In the genomic region with DNA sequence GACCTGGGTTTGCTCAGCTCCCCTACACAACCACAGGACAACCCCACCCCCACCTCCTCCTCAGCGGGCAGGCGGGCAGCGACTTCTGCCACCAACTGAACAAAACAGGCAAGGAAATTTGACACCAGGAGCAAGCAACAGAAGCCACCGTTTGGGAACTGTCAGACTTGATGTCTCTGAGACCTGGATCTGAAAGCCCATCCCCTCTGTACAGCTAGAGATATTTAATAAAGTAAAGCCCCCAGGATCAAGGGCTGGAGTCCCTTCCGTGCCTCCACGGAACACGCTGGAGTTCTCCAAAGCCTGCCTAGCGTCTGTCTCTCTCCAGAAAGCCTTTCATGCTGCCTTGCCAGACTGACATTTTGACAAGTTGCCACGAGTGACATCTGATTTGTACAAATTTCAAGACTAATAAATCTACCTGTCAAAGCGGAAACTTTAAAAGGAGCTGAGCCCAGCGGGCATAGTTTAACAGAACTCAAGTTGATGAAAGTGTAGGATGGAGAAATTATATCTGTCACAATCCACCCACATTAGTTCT, we compare ENCODE assay signal across 7 mouse cellular contexts.
DNase-seq lines count a peak whose midpoint lies in the region; ATAC-seq and TF ChIP-seq lines count a peak whose summit lies in the region.

No protein-coding gene starts in this region.

- H3K4me3 ChIP-seq in kidney, postnatal 0 days (replicated peaks; ENCODE audit: low read depth, low read length), result no peak overlapping the region
- H3K4me3 ChIP-seq in embryonic facial prominence, embryonic 14.5 days (ENCODE audit: low read depth, low read length), result no peak overlapping the region
- no peak overlapping the region for H3K4me3 ChIP-seq in limb, embryonic 14.5 days (replicated peaks; ENCODE audit: low read length)

- H3K27ac ChIP-seq in kidney, postnatal 0 days, result no peak overlapping the region
- no peak overlapping the region for H3K27ac ChIP-seq in embryonic facial prominence, embryonic 14.5 days (replicated peaks; ENCODE audit: low read depth, low read length)
- no peak overlapping the region for H3K27ac ChIP-seq in limb, embryonic 14.5 days (replicated peaks; ENCODE audit: low read depth, low read length)

- peak; percentile 47 for DNase-seq in kidney, postnatal 0 days (ENCODE audit: low spot score)
- no peak for DNase-seq in kidney, postnatal 10 days
- DNase-seq in embryo, embryonic 10 days (ENCODE audit: low spot score), result peak; percentile 67
- DNase-seq in embryonic facial prominence, embryonic 14.5 days (ENCODE audit: low spot score), result peak; percentile 85
- DNase-seq in limb, embryonic 14.5 days (ENCODE audit: low spot score), result peak; percentile 64
- DNase-seq in spleen, postnatal 4 days (ENCODE audit: low spot score in 2 of 2), result no peak
- no peak for DNase-seq in lung, postnatal 10 days

- no peak for ATAC-seq in kidney, postnatal 0 days (replicated peaks; ENCODE audit: low FRiP score, low read depth)
- no peak for ATAC-seq in embryonic facial prominence, embryonic 14.5 days (ENCODE audit: low read depth)
- peak; percentile 34 for ATAC-seq in limb, embryonic 14.5 days (ENCODE audit: low FRiP score, low read depth)

- peaks cover 7% of the 10 kb centered on the region; the same call in 1 of the 2 replicates for H3K27me3 ChIP-seq in kidney, postnatal 0 days (ENCODE audit: insufficient read depth, low read length)
- peaks cover 13% of the 10 kb centered on the region; the same call in 1 of the 2 replicates for H3K27me3 ChIP-seq in embryonic facial prominence, embryonic 14.5 days (replicated peaks; ENCODE audit: control insufficient read depth, insufficient read depth, low read length)
- H3K27me3 ChIP-seq in limb, embryonic 14.5 days (ENCODE audit: control insufficient read depth, insufficient read depth, low read length), result no peaks in the 10 kb centered on the region

- no peaks in the 10 kb centered on the region for H3K36me3 ChIP-seq in kidney, postnatal 0 days (ENCODE audit: insufficient read depth, low read length)
- H3K36me3 ChIP-seq in embryonic facial prominence, embryonic 14.5 days (ENCODE audit: control insufficient read depth, insufficient read depth, low read length), result no peaks in the 10 kb centered on the region
- no peaks in the 10 kb centered on the region for H3K36me3 ChIP-seq in limb, embryonic 14.5 days (ENCODE audit: control insufficient read depth, insufficient read depth, low read length)

- TF ChIP-seq POLR2A in limb, embryonic 14.5 days (IDR thresholded peaks at IDR 0.05; ENCODE audit: borderline replicate concordance, extremely low read depth, insufficient read depth, insufficient read length), result no peak

- H3K4me1 ChIP-seq in kidney, postnatal 0 days (replicated peaks; ENCODE audit: insufficient read depth, low read length), result peaks cover 3% of the 10 kb centered on the region
- peaks cover 73% of the 10 kb centered on the region for H3K4me1 ChIP-seq in embryonic facial prominence, embryonic 14.5 days (ENCODE audit: control insufficient read depth, insufficient read depth, low read length)
- H3K4me1 ChIP-seq in limb, embryonic 14.5 days (ENCODE audit: control insufficient read depth, insufficient read depth, low read length), result peaks cover 34% of the 10 kb centered on the region

- no peak overlapping the region for H3K4me2 ChIP-seq in kidney, postnatal 0 days (ENCODE audit: low read length)
- H3K4me2 ChIP-seq in embryonic facial prominence, embryonic 14.5 days (ENCODE audit: low read depth, low read length), result peak overlapping the region; percentile 26; the same call in 1 of the 2 replicates
- H3K4me2 ChIP-seq in limb, embryonic 14.5 days (replicated peaks; ENCODE audit: low read depth, low read length, severe bottlenecking), result no peak overlapping the region; the same call in 1 of the 2 replicates

- no peak for TF ChIP-seq CTCF in kidney, postnatal 0 days (IDR thresholded peaks at IDR 0.05; ENCODE audit: low read depth)

- WGBS in kidney, postnatal 0 days, result 23% methylated on average over 11 of the region's 11 CpGs
- WGBS in embryonic facial prominence, embryonic 14.5 days, result 8% methylated on average over 11 of the region's 11 CpGs
- 4% methylated on average over 11 of the region's 11 CpGs for WGBS in limb, embryonic 14.5 days

- H3K9me3 ChIP-seq in kidney, postnatal 0 days (replicated peaks; ENCODE audit: low read length), result no peaks in the 10 kb centered on the region
- no peaks in the 10 kb centered on the region for H3K9me3 ChIP-seq in embryonic facial prominence, embryonic 14.5 days (ENCODE audit: control insufficient read depth, low read length)
- H3K9me3 ChIP-seq in limb, embryonic 14.5 days (ENCODE audit: control insufficient read depth, low read length), result no peaks in the 10 kb centered on the region

- no peak overlapping the region for H3K9ac ChIP-seq in kidney, postnatal 0 days (ENCODE audit: low read depth, low read length)
- H3K9ac ChIP-seq in embryonic facial prominence, embryonic 14.5 days (ENCODE audit: low read depth, low read length), result no peak overlapping the region
- H3K9ac ChIP-seq in limb, embryonic 14.5 days (ENCODE audit: low read depth, low read length, severe bottlenecking), result no peak overlapping the region

Comparison
In these comparisons a context has a peak if more than half of its experiments do, and no peak if none do; other contexts are left out.
1. DNase-seq: peak in kidney, postnatal 0 days (single experiment), embryo, embryonic 10 days (single experiment), embryonic facial prominence, embryonic 14.5 days (single experiment) and limb, embryonic 14.5 days (single experiment); none in kidney, postnatal 10 days (single experiment), spleen, postnatal 4 days (0 of 2) and lung, postnatal 10 days (single experiment).